Mouse (Mus musculus): Measurements from ENCODE around the gene Kank4.
A peak's percentile ranks its signal among the peaks of the same experiment; 100 is the strongest.
"Not testable (repeated sequence)": the region's sequence is repeated elsewhere in the genome, so short reads cannot be mapped to it uniquely, and the experiment has no call there.

Kank4 gene

GRCm38 (mm10) chr4:98817184-98817911, at the start of gene Kank4:
TSS of gene Kank4 (minus strand) at chr4:98817537.
- DNase-seq: peak; percentile 10

GRCm38 (mm10) chr4:98865386-98866237, 48.3 kb upstream of the Kank4 start:
- peak; percentile 66 for DNase-seq

DNA sequence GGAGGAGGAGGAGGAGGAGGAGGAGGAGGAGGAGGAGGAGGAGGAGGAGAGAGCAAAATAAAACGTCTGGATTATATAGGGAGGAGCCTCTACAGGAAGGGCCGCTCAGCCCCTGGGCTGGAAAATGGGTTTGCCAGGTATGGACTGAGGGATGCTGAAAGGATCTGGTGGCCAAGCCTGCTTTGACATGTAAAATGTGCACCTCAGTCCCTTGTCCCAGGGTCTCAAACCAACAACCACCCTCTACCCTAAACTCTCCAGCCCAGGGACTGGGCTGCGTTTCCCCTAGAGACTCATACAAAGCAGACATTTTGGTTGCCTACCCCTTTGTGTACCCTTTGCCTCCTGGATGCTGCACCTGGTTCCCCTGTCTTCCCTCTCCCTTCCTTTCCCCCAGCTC, 47.2 kb upstream of the Kank4 start:
- DNase-seq: no peak

GRCm38 (mm10) chr4:98864094-98864493, 46.8 kb upstream of the Kank4 start:
- no peak for DNase-seq

- DNase-seq: no peak
Measured at GRCm38 (mm10) chr4:98863451-98863850, 46.1 kb upstream of the Kank4 start.

GRCm38 (mm10) chr4:98858151-98858855, 41.0 kb upstream of the Kank4 start:
- DNase-seq: no peak

GRCm38 (mm10) chr4:98857037-98857648, 39.8 kb upstream of the Kank4 start:
- DNase-seq: no peak

DNA sequence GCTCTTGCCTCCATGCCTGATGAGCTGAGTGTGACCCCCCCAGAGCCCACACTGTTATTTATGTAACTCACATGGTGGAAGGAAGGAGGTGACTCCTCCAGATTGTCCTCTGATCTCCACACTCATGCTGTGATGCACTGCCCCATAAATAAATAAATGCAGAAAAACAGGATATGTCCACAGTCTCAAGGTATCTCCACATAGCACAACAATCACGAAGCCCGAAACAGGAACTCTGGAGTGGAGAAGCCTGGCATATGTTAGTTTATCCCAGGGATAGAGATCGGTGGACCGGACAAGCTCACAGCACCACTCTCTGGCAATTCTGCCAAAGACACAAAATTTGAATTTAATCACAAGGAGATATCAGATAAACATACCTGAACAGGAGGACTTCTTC, 36.6 kb upstream of the Kank4 start:
- no peak for DNase-seq

DNA sequence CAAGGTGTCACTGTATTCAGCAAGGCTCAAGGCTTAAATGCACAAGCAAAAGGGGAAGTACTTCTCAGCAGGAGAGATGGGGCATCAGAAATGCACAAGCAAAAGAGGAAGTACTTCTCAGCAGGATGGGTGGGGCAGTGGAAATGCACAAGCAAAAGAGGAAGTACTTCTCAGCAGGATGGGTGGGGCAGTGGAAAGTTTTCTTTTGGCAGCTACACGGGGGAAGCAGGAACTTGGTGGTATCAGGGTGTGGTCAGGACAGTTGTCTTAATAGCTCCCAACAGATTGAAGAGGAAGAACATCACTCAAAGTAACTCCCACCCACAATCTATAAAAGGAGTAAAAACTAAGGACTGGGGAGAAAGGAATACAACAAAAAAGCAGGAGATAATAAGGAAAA, 33.1 kb upstream of the Kank4 start:
- not testable (repeated sequence) for DNase-seq

GRCm38 (mm10) chr4:98847120-98847885, 30.0 kb upstream of the Kank4 start:
- no peak for DNase-seq

DNA sequence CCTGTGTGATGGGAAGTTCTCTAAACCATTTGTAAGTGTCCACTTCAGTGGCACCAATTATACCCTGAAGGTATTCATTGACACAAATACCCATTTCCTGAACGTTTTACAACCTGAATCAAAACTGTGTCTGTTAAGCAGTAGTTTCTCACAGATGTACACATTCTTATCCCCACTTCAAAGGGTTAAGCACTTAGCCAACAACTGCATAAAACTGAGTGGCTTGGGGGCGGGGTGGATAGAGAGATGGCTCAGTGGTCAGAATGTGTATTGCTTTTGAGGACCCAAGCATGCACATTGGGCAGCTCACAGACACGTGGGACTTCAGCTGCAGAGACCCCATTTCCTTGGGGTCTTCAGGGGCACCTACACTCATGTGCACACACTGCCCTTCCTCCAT, 29.1 kb upstream of the Kank4 start:
- DNase-seq: no peak

DNA sequence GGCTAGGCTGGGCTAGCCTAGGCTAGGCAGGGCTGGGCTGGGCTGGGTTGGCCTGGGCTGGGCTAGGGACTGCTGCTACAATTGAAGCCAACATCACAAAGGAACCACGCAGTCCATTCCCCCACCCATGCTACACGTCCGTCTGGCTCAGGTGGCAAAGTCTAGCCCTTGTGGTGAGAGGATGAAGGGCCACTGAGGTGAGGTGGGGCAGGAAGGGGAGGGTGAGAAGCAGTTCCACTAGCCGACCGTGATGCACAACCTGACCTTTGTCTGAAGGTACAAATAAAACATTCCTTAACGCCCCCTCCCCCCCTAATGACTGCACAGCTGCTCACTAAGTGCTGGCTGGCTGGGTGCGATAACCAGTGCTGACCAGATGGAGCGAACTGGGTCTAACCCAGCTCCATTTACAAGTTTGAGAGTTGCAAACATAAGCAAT, 28.4 kb upstream of the Kank4 start:
- DNase-seq: no peak

DNA sequence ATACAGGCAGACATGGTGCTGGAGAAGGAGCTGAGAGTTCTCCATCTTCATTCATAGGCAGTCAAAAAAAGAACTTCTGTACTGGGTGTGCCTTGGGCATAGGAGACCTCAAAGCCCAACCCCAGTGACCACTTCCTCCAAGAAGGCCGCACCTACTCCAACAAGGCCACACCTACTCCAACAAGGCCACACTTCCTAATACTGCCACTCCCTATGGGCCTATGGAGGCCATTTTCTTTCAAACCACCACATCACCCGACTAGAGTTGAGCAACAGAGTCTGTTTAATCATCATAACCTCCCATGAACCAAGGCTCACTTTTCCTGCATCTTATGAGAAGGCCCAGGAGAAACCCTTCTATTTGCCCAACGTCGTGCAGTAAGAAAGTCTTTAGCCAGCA, 27.9 kb upstream of the Kank4 start:
- DNase-seq: no peak

DNA sequence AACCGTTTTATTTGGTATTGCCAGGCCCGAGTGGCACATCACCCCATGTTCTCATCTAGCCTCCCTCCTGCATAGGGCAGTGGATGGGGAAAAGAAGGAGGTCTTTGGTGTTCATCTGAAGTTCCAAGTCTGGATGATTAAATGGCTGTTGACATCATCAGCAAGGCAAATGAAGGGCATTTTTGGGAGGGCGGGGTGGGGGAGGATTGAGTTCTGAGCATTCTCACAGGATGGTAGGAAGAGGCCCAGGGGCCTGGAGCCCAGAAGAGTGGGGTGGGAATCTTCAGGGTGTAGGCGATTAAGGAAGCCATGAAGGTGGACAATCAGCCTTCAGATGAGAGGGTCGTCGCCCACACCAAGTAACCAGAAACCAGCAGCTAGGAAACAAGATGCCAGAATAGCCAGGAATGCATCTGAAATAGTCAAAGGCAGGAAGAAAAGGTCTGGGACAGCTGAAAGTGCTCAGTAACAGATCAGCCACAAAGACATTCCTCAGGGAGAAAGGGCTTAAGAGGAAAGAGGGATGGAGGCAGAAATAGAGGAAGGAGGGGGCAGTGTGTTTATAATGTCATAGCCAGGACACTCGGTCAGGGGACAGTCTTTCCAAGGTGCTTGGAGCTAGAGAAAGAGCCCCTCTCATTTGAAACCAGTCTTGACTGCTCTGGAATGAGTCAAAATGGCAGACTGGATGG, 26.7 kb upstream of the Kank4 start:
- DNase-seq: no peak

- not testable (repeated sequence) for DNase-seq
Measured at GRCm38 (mm10) chr4:98841251-98841650, 23.9 kb upstream of the Kank4 start.

DNA sequence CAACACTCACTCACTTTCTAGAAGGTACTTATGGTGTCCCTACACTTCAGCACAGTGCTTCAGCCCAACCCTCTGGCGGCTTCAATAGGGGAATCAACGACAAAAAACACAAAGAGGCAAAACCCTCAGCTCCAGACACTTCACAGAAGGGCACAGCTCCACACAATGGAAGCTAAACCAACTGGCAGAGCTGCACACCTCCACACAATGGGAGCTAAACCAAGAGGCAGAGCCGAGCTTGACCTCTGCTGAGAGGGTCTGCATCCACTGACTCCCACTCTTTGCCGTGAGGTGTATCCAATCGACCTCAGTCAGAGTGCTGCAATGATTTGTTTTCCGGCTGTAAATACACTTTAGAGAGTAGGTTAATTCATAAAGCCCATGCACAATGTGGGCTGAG, 23.2 kb upstream of the Kank4 start:
- no peak for DNase-seq

- DNase-seq: no peak
Measured at GRCm38 (mm10) chr4:98838913-98839312, 21.6 kb upstream of the Kank4 start.

GRCm38 (mm10) chr4:98837715-98838505, 20.6 kb upstream of the Kank4 start:
- no peak for DNase-seq

DNA sequence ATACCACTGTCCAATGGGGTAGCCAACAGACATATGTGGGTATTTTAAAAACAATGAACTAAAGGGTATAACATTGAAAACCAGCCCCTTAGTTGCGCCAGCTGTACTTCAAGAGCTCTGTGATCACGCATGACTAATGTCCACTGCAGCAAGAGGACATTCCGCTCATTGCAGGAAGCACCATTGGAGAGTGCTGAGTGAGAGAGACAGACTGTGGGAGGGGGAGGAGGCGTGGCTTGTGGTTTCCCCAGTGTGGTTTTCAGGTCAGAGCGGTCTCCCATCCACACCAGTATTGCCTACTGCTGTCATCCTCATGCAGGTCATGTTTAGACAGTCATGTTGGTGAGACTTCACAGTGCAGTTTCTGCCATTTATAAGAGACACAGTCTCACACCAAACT, 19.2 kb upstream of the Kank4 start:
- no peak for DNase-seq

DNA sequence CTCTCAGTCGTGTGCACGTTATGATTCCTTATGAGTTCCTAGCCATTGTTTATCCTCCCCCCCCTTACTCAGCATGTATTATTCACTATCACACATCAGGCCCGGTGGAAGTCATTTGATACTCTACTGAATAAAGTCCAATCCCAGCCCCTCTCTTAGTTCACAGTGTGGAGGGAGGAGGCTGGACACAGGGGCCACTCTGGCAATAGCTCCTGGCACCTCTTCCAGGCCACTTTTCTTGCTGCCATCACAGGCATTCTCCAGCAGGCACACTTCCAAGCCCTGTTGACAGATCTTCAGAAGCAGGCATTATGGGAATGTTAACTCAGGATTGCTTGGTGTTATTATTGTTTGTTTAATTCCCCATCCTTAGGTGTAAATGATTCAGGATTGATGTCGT, 17.4 kb upstream of the Kank4 start:
- no peak for DNase-seq

DNA sequence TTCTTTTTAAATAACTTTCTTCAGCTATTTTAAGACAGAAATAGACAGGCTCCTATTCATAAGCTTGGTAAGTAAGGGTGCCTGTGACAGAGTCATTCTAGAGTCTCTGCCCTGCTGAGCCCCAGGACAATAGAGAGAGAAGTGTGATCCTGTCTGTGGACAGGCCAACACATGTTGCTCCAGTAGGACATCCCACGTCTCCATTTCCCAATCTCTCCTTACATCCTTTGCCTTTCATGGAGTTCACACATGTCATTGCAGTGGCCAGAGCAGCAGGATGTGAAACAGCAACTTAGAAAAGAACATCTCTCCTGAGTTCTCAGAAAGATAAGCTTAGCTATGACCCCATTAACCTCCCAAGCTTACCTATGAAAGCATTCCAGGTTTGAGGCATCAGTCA, 14.4 kb upstream of the Kank4 start:
- DNase-seq: no peak

Measured in right cerebral cortex, postnatal 4 days (tissue).